Mouse (Mus musculus) ovary, postnatal 14 days (tissue): ENCODE measurements around the gene Fmnl2.
A peak's percentile ranks its signal among the peaks of the same experiment; 100 is the strongest.

ENCODE experiments used
- DNase-seq: peaks from one replicate; pipeline ENCODE4 v3.0.0; 2022; ENCODE audit warnings: low spot score

Gene Fmnl2

DNA sequence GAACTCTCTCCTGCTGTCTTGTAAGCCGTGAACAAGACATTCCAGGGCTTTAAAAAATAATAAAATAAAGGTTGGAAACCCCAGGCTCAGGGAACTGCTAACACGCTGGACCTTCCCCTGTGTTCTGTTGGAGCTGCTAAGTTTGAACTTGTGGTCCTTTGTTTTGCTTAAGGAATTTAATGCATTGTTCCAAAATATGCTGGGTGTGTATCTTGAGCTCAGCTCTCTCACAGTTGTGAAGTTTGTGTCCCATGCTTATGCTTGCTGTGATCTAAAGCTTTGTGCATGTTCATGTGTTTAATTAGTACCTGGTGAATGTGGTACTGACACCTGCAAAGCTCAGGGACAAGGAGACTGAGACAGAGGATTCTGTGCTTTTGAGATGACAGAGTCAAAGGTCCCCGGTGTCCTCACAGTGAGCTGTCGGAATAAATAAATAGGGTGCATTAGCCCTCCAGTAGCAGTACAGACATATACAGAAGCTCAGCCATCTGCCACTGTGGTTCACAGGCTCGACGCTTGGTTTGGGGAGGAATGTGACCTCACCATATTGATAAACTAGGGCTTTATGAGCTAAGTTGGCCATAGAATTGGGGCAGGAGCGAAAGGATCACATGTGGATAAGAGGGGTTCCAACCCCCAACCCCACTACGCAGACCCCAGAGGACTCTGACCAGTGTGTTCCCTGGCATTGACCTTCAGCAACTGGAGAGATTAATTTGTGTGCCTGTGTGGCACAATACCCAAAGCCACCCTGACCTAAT is 100.3 kb downstream of the Fmnl2 start:
- DNase-seq: no peak

- peak; percentile 71 for DNase-seq
Observed at GRCm38 (mm10) chr2:52958535-52959290, 101.1 kb downstream of the Fmnl2 start.

- DNase-seq: no peak
Observed at GRCm38 (mm10) chr2:52959291-52959621, 101.6 kb downstream of the Fmnl2 start.

GRCm38 (mm10) chr2:52959982-52960381 is 102.3 kb downstream of the Fmnl2 start:
- DNase-seq: no peak

GRCm38 (mm10) chr2:52960697-52961096 is 103.0 kb downstream of the Fmnl2 start:
- no peak for DNase-seq

GRCm38 (mm10) chr2:52963439-52963838 is 105.8 kb downstream of the Fmnl2 start:
- no peak for DNase-seq

GRCm38 (mm10) chr2:52964386-52964928 is 106.8 kb downstream of the Fmnl2 start:
- DNase-seq: no peak

DNA sequence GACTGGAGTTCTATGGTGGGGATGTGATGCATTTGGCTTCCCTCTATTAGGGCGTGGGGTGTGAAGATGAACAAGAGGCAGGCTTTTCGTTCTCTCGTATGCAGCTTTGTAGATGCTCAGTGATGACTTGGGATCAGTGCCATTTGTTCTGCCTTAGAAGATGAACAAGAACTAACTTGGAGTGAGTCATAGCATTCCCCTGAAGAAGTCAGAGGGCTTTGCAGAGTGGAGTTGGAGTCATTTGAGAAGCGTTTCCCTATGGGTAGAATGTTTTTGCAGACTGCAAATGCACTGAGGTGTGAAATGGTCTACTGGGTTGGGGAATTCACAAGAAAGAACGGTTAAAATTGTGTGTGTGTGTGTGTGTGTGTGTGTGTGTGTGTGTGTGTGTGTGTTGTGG is 108.6 kb downstream of the Fmnl2 start:
- no peak for DNase-seq

DNA sequence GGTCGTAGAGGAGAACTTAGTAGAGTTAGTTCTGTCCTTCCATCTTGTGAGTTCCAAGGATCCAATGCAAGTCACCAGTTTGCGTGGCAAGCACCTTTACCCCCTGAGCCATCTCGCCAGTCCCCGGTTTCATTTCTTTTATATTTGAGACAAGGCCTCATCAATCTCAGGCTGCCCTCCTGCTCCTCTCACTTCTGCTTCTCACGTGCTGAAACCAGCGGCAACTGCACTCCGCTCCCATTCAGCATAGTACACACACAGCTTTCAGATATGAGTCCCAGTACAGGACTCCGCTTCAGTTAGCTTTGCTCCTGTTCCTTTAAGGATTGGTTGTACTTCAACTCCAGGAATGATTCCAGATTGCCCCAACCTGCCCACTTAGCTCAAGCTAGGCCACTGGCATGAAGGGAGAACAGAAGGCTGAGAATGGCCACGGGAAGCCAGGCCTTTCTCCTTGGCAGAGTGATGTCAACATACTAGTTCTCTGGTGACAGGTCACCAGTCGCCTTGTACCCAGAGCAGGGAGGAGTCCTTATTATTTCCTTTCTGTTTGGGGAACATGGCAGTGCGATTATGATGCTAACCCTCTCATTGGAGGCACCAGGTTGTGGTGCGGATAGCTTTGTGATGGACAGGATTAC is 109.3 kb downstream of the Fmnl2 start:
- no peak for DNase-seq

DNA sequence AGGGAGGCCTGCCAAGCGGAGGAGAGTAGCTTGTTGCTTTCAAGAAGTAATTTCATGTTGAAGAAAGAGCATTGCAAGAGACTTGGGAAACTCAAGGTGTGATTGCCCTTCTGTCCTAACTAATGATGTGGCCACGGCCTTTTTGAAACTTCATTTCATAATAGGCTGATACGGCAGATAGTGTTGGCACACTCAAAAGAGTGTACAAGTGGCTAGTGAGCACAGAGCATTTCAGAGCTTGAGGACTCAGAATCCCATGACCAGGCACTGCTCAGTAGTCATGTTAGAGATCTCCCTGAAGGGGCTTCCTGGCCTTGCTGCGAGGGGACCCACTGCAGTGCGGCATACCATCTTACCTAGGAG is 109.8 kb downstream of the Fmnl2 start:
- no peak for DNase-seq

DNA sequence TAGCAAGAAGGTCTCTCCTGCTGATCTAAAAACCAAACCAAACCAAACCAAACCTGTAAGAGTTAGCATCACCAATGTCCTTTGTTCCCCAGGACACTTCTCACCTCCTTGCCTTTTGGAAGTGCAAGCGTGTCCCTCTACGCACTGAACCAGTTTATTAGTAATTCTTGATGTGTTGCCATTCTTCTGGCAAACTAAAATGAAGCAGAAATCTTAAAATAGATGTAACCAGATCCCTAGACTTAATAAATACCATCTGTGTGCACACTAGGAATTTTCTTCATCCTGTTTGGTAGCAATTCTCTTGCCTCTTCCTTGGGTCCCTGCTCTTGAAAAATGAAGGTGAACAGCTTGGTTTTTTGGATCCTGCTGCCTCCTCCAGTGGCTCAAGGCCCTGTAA is 111.2 kb downstream of the Fmnl2 start:
- DNase-seq: no peak

- no peak for DNase-seq
Observed at GRCm38 (mm10) chr2:52974056-52974455, 116.4 kb downstream of the Fmnl2 start.

- DNase-seq: no peak
Observed at GRCm38 (mm10) chr2:52974776-52975175, 117.1 kb downstream of the Fmnl2 start.

GRCm38 (mm10) chr2:52977921-52978675 is 120.4 kb downstream of the Fmnl2 start:
- no peak for DNase-seq

GRCm38 (mm10) chr2:52978796-52979195 is 121.1 kb downstream of the Fmnl2 start:
- no peak for DNase-seq

DNA sequence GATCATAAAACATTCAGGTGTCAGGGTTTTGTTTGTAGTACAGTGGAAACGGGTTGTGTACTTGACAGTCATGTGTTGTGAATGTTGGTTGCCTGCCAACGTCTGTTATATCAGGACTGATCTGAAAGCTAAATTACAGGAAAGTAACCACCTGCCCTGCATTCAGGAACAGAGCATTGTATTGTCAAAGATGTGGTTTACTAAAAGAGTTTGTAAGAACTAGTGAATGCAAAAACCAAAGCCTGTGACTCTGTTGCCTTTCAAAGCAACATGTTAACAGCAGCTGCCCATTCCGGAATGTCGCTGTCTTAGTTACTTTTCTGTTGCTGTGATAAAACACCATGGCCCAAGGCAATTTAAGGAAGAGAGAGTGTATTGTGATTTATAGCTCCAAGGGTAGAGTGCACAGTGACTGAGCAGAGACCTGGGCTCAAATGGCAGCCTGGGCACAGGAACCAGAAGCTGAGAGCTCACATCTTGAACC is 121.7 kb downstream of the Fmnl2 start:
- DNase-seq: no peak

- no peak for DNase-seq
Observed at GRCm38 (mm10) chr2:52981126-52981525, 123.5 kb downstream of the Fmnl2 start.

- no peak for DNase-seq
Observed at GRCm38 (mm10) chr2:52981595-52981994, 123.9 kb downstream of the Fmnl2 start.

GRCm38 (mm10) chr2:52982502-52982901 is 124.8 kb downstream of the Fmnl2 start:
- no peak for DNase-seq

DNA sequence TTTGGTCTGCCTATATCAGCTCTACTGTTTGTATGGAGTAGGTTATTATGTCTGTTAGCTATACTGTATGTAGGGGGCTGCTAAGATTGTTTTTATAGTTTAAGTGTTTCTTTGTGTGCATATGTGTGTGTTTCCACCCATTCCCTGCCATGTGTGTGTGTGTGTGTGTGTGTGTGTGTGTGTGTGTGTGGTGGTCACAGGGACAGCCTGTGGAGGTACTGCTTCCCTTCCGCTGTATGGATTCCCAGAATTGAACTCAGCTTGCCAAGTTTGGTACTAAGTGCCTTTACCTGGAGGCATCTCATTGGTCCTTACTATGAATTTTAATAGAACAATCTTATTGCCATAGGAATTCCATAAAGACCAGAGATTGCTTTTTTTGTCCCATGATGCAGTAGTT is 126.9 kb downstream of the Fmnl2 start:
- no peak for DNase-seq

- no peak for DNase-seq
Observed at GRCm38 (mm10) chr2:52985167-52985566, 127.5 kb downstream of the Fmnl2 start.

- no peak for DNase-seq
Observed at GRCm38 (mm10) chr2:52986354-52986753, 128.7 kb downstream of the Fmnl2 start.
